In genomic region chr1:133432566-133432965, GRCm38 (mm10) we compare ENCODE assay signal across 13 mouse cellular contexts.
"Had no signal": no experiment of that assay in that cellular context is flagged by ENCODE, and none has a peak within 500 bp of the region (broad histone marks: within the 10 kb centered on the region; RNA-seq: fewer than 3 reads in every experiment).

No protein-coding gene starts in this region.

- H3K4me3 ChIP-seq: kidney, embryonic 15.5 days; left cerebral cortex, adult 2 months; limb, embryonic 10.5 days; liver, embryonic 15.5 days; neural tube, embryonic 13.5 days had no signal

- DNase-seq: kidney, adult 2 months; kidney, postnatal 14 days; lung, adult 2 months; lung, postnatal 36 days; right cerebral cortex, postnatal 14 days; thymus, postnatal 4 days had no signal

- ATAC-seq: lung, postnatal 0 days had no signal

- H3K4me2 ChIP-seq: kidney, embryonic 15.5 days; liver, embryonic 11.5 days; liver, embryonic 15.5 days; neural tube, embryonic 13.5 days had no signal

- H3K36me3 ChIP-seq: kidney, embryonic 15.5 days; limb, embryonic 10.5 days; liver, embryonic 15.5 days; neural tube, embryonic 13.5 days had no signal

- H3K27me3 ChIP-seq: kidney, embryonic 15.5 days; liver, embryonic 15.5 days; neural tube, embryonic 13.5 days had no signal

- H3K4me1 ChIP-seq: liver, embryonic 15.5 days had no signal

- H3K9ac ChIP-seq: kidney, embryonic 15.5 days; liver, embryonic 15.5 days; neural tube, embryonic 13.5 days had no signal

- H3K27ac ChIP-seq: left cerebral cortex, adult 2 months; limb, embryonic 10.5 days; liver, embryonic 15.5 days; neural tube, embryonic 13.5 days had no signal
